Mouse (Mus musculus) midbrain, embryonic 16.5 days (tissue): ENCODE measurements at regions not wholly inside any gene's neighbourhood (a gene's known extent, or its start where the extent isn't known, plus 50 kb on each side); places are given as distances from the start of the nearest gene placed in this dataset. TPM values are rescaled to one million over a fixed set of nuclear protein-coding genes. Genes with fewer than 3 reads are reported as not detected.

Experiments used
- ATAC-seq: fragments of 200-750 bp; cut with Nextera tagmentation; 2 replicates; pipeline ENCODE4 v1.8.0; 2017; ENCODE audit warnings: moderate TSS enrichment
- H3K27ac ChIP-seq: fragments of 300-500 bp; sonication (generic); 2 replicates; pipeline ENCODE4 v1.5.1; 2014; ENCODE audit warnings: mild to moderate bottlenecking, low read length, mixed read lengths
- H3K27me3 ChIP-seq: fragments of 300-500 bp; sonication (generic); 2 replicates; pipeline ENCODE4 v1.6.1; 2014; ENCODE audit warnings: low read depth, low read length, mixed read lengths; ENCODE audit not compliant: control insufficient read depth, insufficient read depth
- H3K36me3 ChIP-seq: fragments of 300-500 bp; sonication (generic); 2 replicates; pipeline ENCODE4 v1.6.1; 2014; ENCODE audit warnings: mild to moderate bottlenecking, low read length, moderate library complexity, mixed read lengths; ENCODE audit not compliant: control insufficient read depth, insufficient read depth
- H3K4me1 ChIP-seq: fragments of 300-500 bp; sonication (generic); 2 replicates; pipeline ENCODE4 v1.6.1; 2014; ENCODE audit warnings: mild to moderate bottlenecking, low read length, mixed read lengths; ENCODE audit not compliant: control insufficient read depth, insufficient read depth
- H3K4me2 ChIP-seq: fragments of 300-500 bp; sonication (generic); 2 replicates; pipeline ENCODE4 v1.6.1; 2014; ENCODE audit warnings: mild to moderate bottlenecking, low read length, mixed read lengths
- H3K4me3 ChIP-seq: fragments of 300-500 bp; sonication (generic); 2 replicates; pipeline ENCODE4 v1.5.1; 2014; ENCODE audit warnings: low read depth, mild to moderate bottlenecking, low read length, moderate library complexity, mixed read lengths
- H3K9ac ChIP-seq: fragments of 300-500 bp; sonication (generic); 2 replicates; pipeline ENCODE4 v1.6.1; 2014; ENCODE audit warnings: low read depth, low read length, mixed read lengths
- H3K9me3 ChIP-seq: fragments of 300-500 bp; sonication (generic); replicated peaks from 2 replicates; pipeline ENCODE4 v1.6.1; 2014; ENCODE audit warnings: mild to moderate bottlenecking, low read length, mixed read lengths; ENCODE audit not compliant: control insufficient read depth, poor library complexity, severe bottlenecking
- WGBS: fragments of 180-500 bp; shearing (Covaris S2); extraction: QIAGEN DNeasy Blood & Tissue Kit; methylation state at CpG from one replicate; pipeline ENCODE4 v1.1.7; 2014; 5-methylcytosine and 5-hydroxymethylcytosine counted together
- microRNA-seq: library from miRNA; unstranded; fragments of <30 nt; microRNA quantifications from one replicate; pipeline ENCODE4, GENCODE M21; 2017

DNA sequence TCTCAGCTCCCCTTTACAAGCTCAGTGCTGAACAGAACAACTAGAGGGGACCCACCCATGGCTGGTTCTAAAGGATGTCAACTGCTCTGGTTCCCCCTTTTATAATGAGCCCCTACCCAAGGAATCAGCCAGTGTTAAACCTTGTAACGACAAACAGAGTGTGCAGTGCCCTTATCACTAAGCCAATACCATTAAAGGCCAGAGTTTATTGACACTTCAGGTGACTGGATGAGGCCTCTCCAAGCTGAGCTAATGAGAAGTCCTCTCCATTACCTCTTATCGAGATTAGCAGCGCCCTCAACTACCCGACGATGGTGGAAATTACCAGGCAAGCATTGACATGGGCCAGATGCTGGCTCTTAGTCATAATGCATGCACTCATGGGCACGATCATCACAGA, 570.8 kb downstream of the Gm826 start:
- no peak overlapping the region for H3K9ac ChIP-seq
- no peaks in the 10 kb centered on the region for H3K27me3 ChIP-seq
- H3K36me3 ChIP-seq = no peaks in the 10 kb centered on the region
- ATAC-seq = no peak
- H3K27ac ChIP-seq = no peak overlapping the region
- WGBS = 85% methylated on average over 6 of the region's 6 CpGs
- H3K4me2 ChIP-seq = no peak overlapping the region
- H3K4me3 ChIP-seq = no peak overlapping the region
- no peaks in the 10 kb centered on the region for H3K9me3 ChIP-seq
- H3K4me1 ChIP-seq = no peaks in the 10 kb centered on the region

Small RNA genes lying in the stretch of these regions (microRNA-seq; reads per million reads assigned to microRNA genes)
- not detected for gene Gm44319
